Comparison of ENCODE assay signal across 26 mouse cellular contexts in genomic region chr6:5012794-5013193, GRCm38 (mm10).
DNase-seq lines count a peak whose midpoint lies in the region; ATAC-seq lines count a peak whose summit lies in the region.
"Had no signal": no experiment of that assay in that cellular context is flagged by ENCODE, and none has a peak within 500 bp of the region (broad histone marks: within the 10 kb centered on the region; RNA-seq: fewer than 3 reads in every experiment).

No protein-coding gene starts in this region.

- no peak overlapping the region for H3K9ac ChIP-seq in forebrain, embryonic 11.5 days (ENCODE audit: low read length)
- no peak overlapping the region for H3K9ac ChIP-seq in forebrain, embryonic 13.5 days
- H3K9ac ChIP-seq in midbrain, embryonic 11.5 days (ENCODE audit: low read length): no peak overlapping the region
- no peak overlapping the region for H3K9ac ChIP-seq in midbrain, embryonic 16.5 days (ENCODE audit: low read depth, low read length)
- H3K9ac ChIP-seq: embryonic facial prominence, embryonic 12.5 days; heart, embryonic 13.5 days; hindbrain, embryonic 15.5 days; intestine, embryonic 15.5 days; limb, embryonic 12.5 days; liver, postnatal 0 days had no signal

- no peak overlapping the region for H3K4me2 ChIP-seq in forebrain, embryonic 11.5 days (ENCODE audit: low read depth, low read length, severe bottlenecking)
- H3K4me2 ChIP-seq in forebrain, embryonic 13.5 days: no peak overlapping the region
- H3K4me2 ChIP-seq in midbrain, embryonic 11.5 days: no peak overlapping the region
- no peak overlapping the region for H3K4me2 ChIP-seq in midbrain, embryonic 16.5 days (ENCODE audit: low read length)
- H3K4me2 ChIP-seq: embryonic facial prominence, embryonic 12.5 days; heart, embryonic 13.5 days; hindbrain, embryonic 15.5 days; intestine, embryonic 15.5 days; limb, embryonic 12.5 days; liver, embryonic 11.5 days had no signal

- H3K36me3 ChIP-seq in forebrain, embryonic 11.5 days (ENCODE audit: control insufficient read depth, insufficient read depth, low read length): no peaks in the 10 kb centered on the region
- no peaks in the 10 kb centered on the region for H3K36me3 ChIP-seq in forebrain, embryonic 13.5 days (ENCODE audit: poor library complexity, severe bottlenecking)
- H3K36me3 ChIP-seq in midbrain, embryonic 11.5 days (ENCODE audit: control insufficient read depth, insufficient read depth, low read length): no peaks in the 10 kb centered on the region
- no peaks in the 10 kb centered on the region for H3K36me3 ChIP-seq in midbrain, embryonic 16.5 days (ENCODE audit: control insufficient read depth, insufficient read depth, low read length)
- H3K36me3 ChIP-seq in limb, embryonic 10.5 days: no peaks in the 10 kb centered on the region
- H3K36me3 ChIP-seq: embryonic facial prominence, embryonic 12.5 days; heart, embryonic 13.5 days; hindbrain, embryonic 15.5 days; intestine, embryonic 15.5 days; limb, embryonic 12.5 days had no signal

- H3K4me3 ChIP-seq in forebrain, embryonic 11.5 days (ENCODE audit: low read depth, low read length): no peak overlapping the region
- H3K4me3 ChIP-seq in forebrain, embryonic 13.5 days: no peak overlapping the region
- H3K4me3 ChIP-seq in midbrain, embryonic 11.5 days (ENCODE audit: low read depth, low read length): no peak overlapping the region
- no peak overlapping the region for H3K4me3 ChIP-seq in midbrain, embryonic 16.5 days (ENCODE audit: low read depth, low read length)
- H3K4me3 ChIP-seq in limb, embryonic 10.5 days: no peak overlapping the region
- H3K4me3 ChIP-seq: embryonic facial prominence, embryonic 12.5 days; heart, embryonic 13.5 days; hindbrain, embryonic 15.5 days; intestine, embryonic 15.5 days; limb, embryonic 12.5 days had no signal

- no peak for DNase-seq in forebrain, embryonic 11.5 days (ENCODE audit: low spot score)
- DNase-seq in midbrain, embryonic 11.5 days (ENCODE audit: low spot score, missing footprints): no peak
- peak; percentile 70 for DNase-seq in R1 (ENCODE audit: low read depth, low spot score)
- DNase-seq in limb, embryonic 10.5 days (ENCODE audit: low spot score): peak; percentile 27
- DNase-seq: adrenal gland, adult 2 months; cerebellum, adult 18-20 months; cerebellum, postnatal 14 days; gastrocnemius, postnatal 14 days; heart, adult 18-20 months; heart, postnatal 14 days; kidney, postnatal 36 days; layer of hippocampus, postnatal 36 days; liver, postnatal 0 days had no signal

- peaks cover 12% of the 10 kb centered on the region for H3K4me1 ChIP-seq in forebrain, embryonic 11.5 days (replicated peaks; ENCODE audit: control insufficient read depth, insufficient read depth, low read length)
- H3K4me1 ChIP-seq in forebrain, embryonic 13.5 days: peaks cover 26% of the 10 kb centered on the region
- peaks cover 25% of the 10 kb centered on the region for H3K4me1 ChIP-seq in midbrain, embryonic 11.5 days (ENCODE audit: control insufficient read depth, insufficient read depth, low read length)
- no peaks in the 10 kb centered on the region for H3K4me1 ChIP-seq in midbrain, embryonic 16.5 days (ENCODE audit: control insufficient read depth, insufficient read depth, low read length)
- H3K4me1 ChIP-seq in limb, embryonic 10.5 days: peaks cover 64% of the 10 kb centered on the region

- no peaks in the 10 kb centered on the region for H3K27me3 ChIP-seq in forebrain, embryonic 11.5 days (ENCODE audit: control insufficient read depth, insufficient read depth, low read length)
- no peaks in the 10 kb centered on the region for H3K27me3 ChIP-seq in forebrain, embryonic 13.5 days
- no peaks in the 10 kb centered on the region for H3K27me3 ChIP-seq in midbrain, embryonic 11.5 days (ENCODE audit: control insufficient read depth, insufficient read depth, low read length)
- no peaks in the 10 kb centered on the region for H3K27me3 ChIP-seq in midbrain, embryonic 16.5 days (ENCODE audit: control insufficient read depth, insufficient read depth, low read depth, low read length)
- no peaks in the 10 kb centered on the region for H3K27me3 ChIP-seq in limb, embryonic 10.5 days (ENCODE audit: low read depth, poor library complexity, severe bottlenecking)
- H3K27me3 ChIP-seq: embryonic facial prominence, embryonic 12.5 days; heart, embryonic 13.5 days; hindbrain, embryonic 15.5 days; intestine, embryonic 15.5 days; limb, embryonic 12.5 days had no signal

- no peak overlapping the region for H3K27ac ChIP-seq in forebrain, embryonic 11.5 days (ENCODE audit: low read depth, low read length)
- H3K27ac ChIP-seq in forebrain, embryonic 13.5 days: no peak overlapping the region
- no peak overlapping the region for H3K27ac ChIP-seq in midbrain, embryonic 11.5 days (ENCODE audit: low read depth, low read length)
- no peak overlapping the region for H3K27ac ChIP-seq in midbrain, embryonic 16.5 days (ENCODE audit: low read length)
- H3K27ac ChIP-seq in limb, embryonic 10.5 days: peak overlapping the region; percentile 82
- H3K27ac ChIP-seq: embryonic facial prominence, embryonic 12.5 days; heart, embryonic 13.5 days; hindbrain, embryonic 15.5 days; intestine, embryonic 15.5 days; limb, embryonic 12.5 days; macrophage had no signal

- WGBS in forebrain, embryonic 11.5 days: 4% methylated on average over 4 of the region's 4 CpGs
- 6% methylated on average over 4 of the region's 4 CpGs for WGBS in forebrain, embryonic 13.5 days
- 11% methylated on average over 4 of the region's 4 CpGs for WGBS in midbrain, embryonic 11.5 days
- 17% methylated on average over 4 of the region's 4 CpGs for WGBS in midbrain, embryonic 16.5 days
- WGBS in limb, embryonic 10.5 days: 52% methylated on average over 4 of the region's 4 CpGs

- ATAC-seq in forebrain, embryonic 11.5 days (replicated peaks; ENCODE audit: low FRiP score): 0 out of 2 replicates have a peak, but pooled peaks have one; percentile 16
- ATAC-seq in forebrain, embryonic 13.5 days: no peak
- peak; percentile 57; the same call in 1 of the 2 replicates for ATAC-seq in midbrain, embryonic 11.5 days (ENCODE audit: low FRiP score)
- ATAC-seq in midbrain, embryonic 16.5 days: no peak
- no peak for ATAC-seq in erythroid progenitor cell, adult 5-6 weeks (replicated peaks; ENCODE audit: low FRiP score, poor library complexity, severe bottlenecking)
- ATAC-seq: CD4-positive, CD25-positive, alpha-beta regulatory T cell, adult 4 months; forebrain, embryonic 16.5 days; intestine, embryonic 15.5 days; liver, postnatal 0 days; lung, postnatal 0 days had no signal

- no peaks in the 10 kb centered on the region for H3K9me3 ChIP-seq in forebrain, embryonic 11.5 days (ENCODE audit: control insufficient read depth, low read length)
- H3K9me3 ChIP-seq in forebrain, embryonic 13.5 days (replicated peaks): no peaks in the 10 kb centered on the region
- H3K9me3 ChIP-seq in midbrain, embryonic 11.5 days (ENCODE audit: control insufficient read depth, low read length): no peaks in the 10 kb centered on the region
- H3K9me3 ChIP-seq in midbrain, embryonic 16.5 days (replicated peaks; ENCODE audit: control insufficient read depth, low read length, poor library complexity, severe bottlenecking): no peaks in the 10 kb centered on the region
- no peaks in the 10 kb centered on the region for H3K9me3 ChIP-seq in limb, embryonic 10.5 days (replicated peaks)
- H3K9me3 ChIP-seq: embryonic facial prominence, embryonic 12.5 days; heart, embryonic 13.5 days; hindbrain, embryonic 15.5 days; intestine, embryonic 15.5 days; limb, embryonic 12.5 days had no signal

Comparison
In these comparisons a context has a peak if more than half of its experiments do, and no peak if none do; other contexts are left out.
1. ATAC-seq: peak in forebrain, embryonic 11.5 days (single experiment) and midbrain, embryonic 11.5 days (single experiment); none in forebrain, embryonic 13.5 days (single experiment), midbrain, embryonic 16.5 days (single experiment) and erythroid progenitor cell, adult 5-6 weeks (single experiment).
2. DNase-seq: peak in R1 (single experiment) and limb, embryonic 10.5 days (single experiment); none in forebrain, embryonic 11.5 days (single experiment) and midbrain, embryonic 11.5 days (single experiment).